Mouse (Mus musculus): ENCODE results near the gene Mbnl1.

DNA sequence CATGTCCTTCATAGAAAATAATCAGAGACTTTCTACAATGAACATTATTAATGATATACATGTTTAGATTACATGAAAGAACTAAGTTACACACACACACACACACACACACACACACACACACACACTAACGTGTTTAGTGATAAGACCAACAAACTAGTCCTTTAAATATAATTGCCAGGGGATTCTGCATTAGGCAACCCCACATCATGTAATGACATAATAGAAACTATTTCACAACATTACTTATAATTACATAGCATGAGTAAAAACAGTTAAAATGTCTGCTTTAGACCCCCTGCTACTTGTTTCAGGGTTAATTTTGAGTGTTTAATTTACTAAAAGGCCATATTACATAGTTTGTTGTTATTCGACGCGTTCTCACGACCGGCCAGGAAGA is 16.9 kb downstream of the Mbnl1 start:
- no peak for TF ChIP-seq MEF2A (IDR thresholded peaks at IDR 0.05; ENCODE audit: borderline replicate concordance, low read depth, low read length)
- TF ChIP-seq POLR2A (IDR thresholded peaks at IDR 0.05; ENCODE audit: low read depth, low read length), result no peak
- no peak for TF ChIP-seq KAT2A (IDR thresholded peaks at IDR 0.05; ENCODE audit: insufficient replicate concordance, low read length)
- no peak for TF ChIP-seq SIN3A (IDR thresholded peaks at IDR 0.05; ENCODE audit: low read length)
- no peak for TF ChIP-seq CTCF (conservative IDR thresholded peaks at IDR 0.05 in 1 of 2, IDR thresholded peaks at IDR 0.05 in 1 of 2; ENCODE audit: low read depth in 2 of 2, low read length in 2 of 2)
- no peak for TF ChIP-seq ELF1 (IDR thresholded peaks at IDR 0.05; ENCODE audit: low read depth, low read length)

Data from CH12.LX (cell line).